Mouse (Mus musculus) spleen, adult 12 weeks (tissue): Measurements from ENCODE around the gene Rtl8b.
"Not testable (repeated sequence)": the region's sequence is repeated elsewhere in the genome, so short reads cannot be mapped to it uniquely, and the experiment has no call there.

ENCODE experiments used
- DNase-seq: peaks from one replicate; pipeline ENCODE4 v3.0.0; 2022; ENCODE audit warnings: low spot score

Rtl8b gene

DNA sequence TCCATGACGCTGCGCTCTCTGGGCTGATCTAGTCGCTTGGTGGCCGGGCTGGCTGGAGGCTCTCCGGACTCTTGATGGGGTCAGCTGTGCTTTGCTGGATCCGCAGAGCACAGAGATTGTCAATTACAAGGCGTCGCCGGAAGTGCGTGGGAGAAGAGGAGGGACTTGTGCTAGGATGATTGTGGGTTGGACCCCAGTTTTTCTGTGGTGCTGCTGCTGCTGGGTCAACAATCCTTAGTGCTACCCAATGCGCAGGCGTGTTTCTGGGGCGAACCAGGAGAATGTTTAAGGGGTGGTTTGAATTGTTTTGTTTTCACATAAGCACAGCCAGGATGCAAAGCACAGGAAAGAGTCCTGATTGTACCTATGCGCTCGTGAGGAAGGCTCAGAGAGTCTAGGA is at the start of gene Rtl8b:
Gene Rtl8b, minus strand, starts transcription at position 115 of the 400 bp plus-strand sequence.
- peak; percentile 31 for DNase-seq

DNA sequence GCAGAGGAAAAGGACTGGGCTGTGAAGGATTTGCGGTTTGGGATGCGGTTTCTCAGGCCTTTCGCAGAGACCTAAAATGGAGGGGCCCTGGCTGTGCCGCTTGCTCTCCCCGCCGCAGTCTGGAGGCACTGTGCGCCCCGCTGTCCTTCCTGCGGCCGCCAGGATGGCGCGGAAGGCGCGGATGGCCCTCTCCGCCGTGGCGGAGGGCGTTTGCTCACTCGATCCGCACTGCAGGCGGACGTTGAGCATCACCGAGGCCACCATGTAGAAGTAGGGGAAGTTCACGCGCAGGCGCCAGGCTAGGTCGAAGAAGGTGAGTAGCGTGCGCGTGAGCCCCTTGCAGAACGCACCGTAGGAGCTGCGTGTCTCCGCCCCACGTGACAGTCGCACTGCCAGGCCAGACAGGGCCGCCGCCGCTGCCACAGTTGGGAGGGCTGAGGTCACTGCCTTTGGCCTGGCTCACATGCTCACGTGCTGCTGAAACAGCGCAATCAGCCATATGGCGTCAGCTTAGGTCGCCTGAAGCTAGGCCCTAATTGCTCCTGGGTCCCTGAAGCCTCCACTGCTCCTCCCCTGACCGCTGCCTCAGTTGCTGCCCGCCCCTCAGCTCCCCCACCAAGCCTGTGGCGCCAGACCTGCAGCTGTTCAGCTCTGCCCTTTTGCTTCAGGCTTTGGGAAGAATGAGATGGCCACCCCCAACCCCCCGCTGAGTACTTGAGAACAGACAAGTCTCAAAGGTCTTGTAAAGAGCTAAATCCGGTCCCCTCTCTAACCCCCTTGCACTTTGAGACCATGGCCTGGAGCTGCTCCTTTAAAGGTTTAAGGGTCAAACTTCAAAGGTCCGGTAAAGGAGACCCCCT is 46.3 kb upstream of the Rtl8b start:
- no peak for DNase-seq

DNA sequence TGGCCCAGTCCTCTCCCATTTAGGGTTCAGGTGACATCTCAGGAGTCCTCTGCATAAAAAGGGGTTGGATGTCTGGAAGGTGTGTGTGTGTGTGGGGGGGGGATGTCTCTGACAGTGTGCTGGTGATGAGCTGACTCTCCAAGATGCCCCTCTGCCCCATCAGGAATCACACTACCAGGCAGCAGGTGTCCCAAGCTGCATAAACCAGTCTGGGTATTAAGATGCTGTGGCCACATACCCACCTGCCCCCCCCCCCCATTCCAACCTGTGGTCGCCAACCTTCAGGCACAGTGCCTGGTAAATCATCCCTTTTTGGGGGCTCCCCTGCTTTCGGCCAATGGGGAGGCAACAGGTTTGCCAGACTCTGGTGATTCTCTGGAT is 45.7 kb upstream of the Rtl8b start:
- DNase-seq = no peak

DNA sequence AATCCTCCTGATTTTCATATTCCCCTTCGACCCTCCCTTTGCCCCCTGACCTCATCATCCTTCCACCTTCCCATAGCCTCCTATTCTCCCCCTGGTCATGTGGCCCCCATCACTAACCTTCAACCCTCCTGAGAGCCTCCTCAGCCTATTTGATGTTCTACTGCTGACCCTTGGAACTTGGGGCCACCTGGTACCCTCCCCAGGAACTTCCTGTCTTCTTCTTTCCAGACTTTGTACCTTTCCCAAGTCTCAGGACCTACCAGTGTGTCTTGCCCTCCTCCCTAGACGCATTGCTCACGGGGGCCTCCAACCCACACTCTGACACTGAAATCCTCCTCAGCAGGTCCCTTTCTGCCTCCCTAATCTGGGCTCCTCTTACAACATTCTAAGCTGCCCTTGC is 32.5 kb upstream of the Rtl8b start:
- no peak for DNase-seq

DNA sequence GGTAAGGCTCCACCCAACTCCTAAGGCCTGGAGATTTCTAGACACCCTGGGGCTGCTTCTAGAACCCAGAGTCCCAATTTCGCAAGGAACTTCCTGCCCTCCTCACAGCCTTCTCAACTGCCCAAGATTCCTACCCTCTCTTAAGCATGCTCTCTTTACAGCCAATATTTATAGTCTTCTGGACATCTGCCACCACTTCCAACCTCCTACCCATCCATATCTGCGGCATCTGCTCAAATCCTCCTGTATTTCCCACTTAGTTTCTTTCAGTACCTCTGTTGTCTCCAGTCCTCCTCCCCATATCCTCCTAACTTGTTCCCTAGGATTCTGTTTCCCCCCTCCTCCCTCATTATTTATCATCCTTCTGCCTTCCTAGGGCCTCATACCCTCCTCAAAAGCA is 29.0 kb upstream of the Rtl8b start:
- DNase-seq = no peak

DNA sequence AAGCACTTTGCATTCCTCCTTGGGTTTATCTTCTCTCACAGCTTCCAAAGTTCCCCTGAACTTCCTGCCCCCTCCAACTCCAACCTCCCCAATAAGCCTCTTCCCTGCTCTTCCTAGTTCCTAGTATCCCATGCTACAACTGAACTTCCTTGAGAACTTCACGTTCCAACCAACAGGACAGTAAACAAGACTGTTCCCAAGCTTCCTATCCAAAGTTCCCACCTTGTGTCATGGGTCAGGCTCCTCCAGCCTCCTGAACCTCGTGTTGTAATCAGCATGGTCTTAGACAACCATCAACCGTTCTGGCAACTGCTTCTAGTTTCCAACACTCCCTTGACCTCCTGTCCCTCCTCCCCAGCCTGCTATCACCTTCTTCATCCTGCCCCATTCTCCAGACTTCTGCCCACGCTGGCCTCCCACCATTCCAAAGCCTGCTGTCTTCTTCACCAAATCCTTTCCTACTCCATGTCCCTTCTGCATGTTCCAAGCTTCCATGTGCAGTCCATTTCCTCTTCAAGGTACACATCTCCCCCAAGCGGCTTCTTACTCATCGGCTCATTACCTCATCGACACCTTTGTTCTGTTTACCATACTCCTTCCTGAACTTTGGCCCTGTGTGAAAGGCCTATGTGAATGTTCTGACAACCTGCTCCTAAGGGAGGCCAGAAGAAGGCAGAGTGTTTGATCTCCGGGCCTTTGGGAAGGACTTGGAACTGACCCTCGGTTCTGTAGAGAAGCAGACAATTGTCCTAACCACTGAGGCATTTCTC is 24.0 kb upstream of the Rtl8b start:
- DNase-seq = no peak

DNA sequence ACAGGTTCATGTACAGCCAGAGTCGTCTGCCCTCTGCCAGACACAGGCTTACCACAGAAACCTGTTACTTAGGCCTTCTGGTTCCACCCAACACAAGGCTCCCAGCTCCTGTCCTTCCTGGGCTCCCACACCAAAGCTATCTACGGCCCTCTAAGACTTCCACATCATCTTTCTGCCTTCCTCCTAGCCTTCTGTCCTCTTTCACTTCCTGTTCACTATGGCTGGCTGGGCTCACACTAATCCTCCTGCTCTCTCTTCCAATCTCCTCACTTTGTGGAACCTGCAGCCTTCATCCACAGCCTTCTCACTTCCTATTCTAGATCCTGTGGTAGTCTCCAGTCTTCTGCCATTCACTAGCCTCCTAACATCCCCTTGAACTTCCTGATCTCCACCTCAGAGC is 22.9 kb upstream of the Rtl8b start:
- no peak for DNase-seq

DNA sequence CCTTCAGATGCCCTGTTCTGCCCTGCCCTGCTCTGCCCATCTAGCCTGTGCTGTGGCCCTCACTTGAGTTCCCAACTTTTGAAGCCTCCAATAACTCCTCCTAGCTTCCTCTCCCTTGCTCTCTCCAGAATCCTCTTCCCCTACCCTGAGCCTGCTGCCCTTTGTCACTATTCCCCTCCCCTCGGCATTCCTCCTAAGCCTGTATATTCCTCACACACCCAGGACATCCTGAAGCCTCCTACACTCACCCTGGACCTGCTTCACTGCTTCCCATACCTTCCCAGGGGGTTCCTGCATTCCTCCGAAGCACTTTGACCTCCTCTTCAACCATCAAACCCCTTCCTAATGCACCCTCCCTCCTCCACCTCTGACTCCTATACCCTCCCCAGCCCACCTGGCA is 21.9 kb upstream of the Rtl8b start:
- DNase-seq = no peak

DNA sequence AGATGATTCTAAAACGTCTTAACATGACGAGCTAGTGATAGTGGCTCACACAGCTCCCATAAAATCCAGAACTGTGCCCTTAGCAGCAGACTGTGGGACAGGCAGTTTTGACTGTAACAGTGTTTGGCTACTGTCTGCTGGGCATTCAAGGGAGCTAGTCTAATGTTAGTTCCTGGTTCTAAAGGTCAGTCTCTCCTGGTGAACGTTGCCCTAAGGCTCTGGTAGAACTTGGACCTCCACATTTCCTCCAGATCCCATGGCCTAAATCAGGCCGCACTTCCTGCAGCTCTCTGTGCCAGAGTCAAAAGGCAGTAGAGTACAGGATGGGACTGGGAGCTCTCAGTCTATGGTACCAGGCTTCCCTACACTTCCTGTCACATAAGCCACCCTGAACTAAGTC is 14.5 kb upstream of the Rtl8b start:
- not testable (repeated sequence) for DNase-seq

DNA sequence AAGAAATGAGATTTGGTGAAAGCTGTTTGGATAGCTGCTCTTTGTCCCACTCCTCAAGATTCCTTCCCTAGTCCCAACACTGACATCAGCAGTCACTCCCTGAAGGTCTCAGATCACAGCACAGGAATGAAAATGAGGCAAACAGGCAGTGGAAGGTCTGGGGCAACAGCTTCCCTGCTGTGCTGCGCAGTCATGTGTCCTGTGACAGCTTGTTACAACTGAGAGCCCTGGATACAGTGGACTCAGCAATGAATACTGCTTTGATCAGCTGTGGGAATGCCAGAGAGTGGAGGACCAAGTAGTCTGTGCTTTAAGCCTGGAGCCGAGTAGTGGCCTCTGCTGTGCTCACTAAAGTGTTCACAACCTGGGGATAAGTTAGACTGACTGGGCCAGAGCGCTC is 12.4 kb upstream of the Rtl8b start:
- DNase-seq = not testable (repeated sequence)

DNA sequence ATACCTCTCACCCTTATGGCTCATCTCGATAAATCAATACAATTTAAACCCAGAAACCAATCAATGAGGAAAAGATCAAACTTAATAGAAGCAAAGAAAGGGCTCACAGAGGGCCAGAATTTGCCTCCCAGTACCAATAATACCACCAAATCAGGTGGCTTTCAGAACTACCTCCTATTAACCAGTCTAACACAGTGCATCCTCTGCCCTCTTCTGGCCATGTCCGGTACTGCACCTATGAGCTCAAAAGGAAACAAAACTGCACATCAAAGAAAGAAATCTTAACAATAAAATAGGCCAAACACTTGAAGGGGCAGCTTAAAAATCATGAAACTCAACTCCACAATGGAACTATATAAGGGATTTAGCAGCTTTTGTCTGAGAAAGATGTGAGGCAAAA is 6.7 kb upstream of the Rtl8b start:
- peak; percentile 36 for DNase-seq

DNA sequence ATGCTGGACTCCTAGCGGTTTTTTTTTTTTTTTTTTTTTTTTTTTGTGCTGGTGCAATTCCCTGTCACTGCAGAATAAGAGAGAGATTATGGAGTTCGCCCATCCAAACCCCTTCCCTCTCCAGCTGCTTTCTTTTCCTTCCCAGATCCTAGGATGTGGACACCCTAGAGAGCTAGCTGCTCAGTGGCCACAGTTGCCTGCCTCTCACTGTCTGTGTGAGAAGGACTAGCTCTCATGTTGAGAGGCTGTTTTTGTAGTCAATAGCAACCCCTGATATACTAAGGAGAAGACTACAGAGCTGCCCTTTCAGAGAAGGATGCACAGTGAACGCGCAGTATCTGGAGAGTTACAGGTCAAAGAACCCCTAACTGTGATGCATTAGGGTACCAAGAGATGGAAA is 488 bp upstream of the Rtl8b start:
- not testable (repeated sequence) for DNase-seq

DNA sequence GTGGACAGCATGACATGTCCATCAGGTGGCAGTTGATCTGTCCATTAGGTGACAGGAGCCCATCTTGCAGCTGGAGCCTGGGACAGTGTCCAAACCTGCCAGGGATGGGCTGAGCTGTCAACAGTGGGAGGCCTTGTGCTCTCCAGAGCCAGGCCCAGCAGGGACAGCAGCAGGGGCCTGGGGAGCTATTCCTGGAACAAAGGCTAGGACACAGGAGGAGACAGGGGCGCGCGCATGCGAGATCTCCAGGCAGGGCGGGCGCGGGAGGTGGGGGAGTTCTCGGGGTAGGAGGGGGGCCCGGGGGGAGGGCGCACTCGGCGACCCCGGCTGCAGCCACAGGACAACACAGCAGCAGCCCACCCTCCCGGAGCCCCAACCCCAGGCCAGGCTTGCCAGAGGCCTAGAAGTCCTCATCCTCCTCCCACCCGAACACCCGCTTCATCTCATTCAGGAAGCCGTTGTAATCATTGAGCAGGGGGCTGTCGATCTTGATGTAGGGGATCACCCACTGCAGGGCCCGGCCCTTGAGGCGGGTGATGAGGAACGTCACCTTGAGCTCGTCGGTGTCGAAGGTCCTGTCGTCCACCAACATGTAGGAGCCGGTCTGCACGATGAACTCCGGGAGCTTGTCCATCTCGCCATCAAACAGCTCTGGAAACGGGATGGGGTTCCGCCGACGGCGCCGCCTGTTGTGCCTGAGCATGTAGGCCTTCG is 494 bp downstream of the Rtl8b start:
- not testable (repeated sequence) for DNase-seq

DNA sequence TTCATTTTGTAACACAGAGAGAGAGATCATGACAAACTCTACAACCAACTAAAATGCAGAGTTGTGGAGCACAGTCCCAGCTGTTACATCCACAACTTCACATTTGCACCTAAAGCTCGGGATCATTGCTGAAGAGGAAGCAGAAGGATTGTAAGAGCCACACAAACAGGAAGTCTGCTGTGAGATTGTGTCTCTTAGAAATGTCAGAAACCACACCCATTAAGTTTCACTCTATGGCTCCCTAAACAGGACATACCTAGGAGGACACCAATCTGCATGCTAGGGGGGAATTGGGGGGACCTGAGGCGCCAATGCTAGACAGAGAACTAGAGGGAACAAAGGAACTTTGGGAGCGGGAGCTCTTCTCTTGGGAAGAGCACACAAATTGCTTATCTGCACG is 17.3 kb downstream of the Rtl8b start:
- DNase-seq = not testable (repeated sequence)

DNA sequence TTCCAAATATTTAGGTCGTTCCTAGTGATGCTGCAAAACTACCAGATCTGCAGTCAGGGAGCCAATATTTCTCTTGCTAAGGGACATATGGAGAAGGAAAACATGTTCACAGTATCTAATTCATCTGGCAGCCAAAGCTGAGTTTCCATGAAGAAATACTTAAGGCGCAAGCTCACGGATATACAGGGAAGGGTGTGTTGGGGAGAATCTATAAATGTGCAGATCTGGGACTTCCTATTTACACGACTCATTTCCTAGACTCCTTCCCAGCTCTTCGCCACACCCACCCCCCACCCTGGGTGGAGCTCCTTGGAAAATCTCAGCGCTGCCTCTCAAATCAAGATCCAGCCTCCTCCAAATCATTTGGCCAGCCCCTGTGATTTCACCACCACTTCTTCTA is 24.3 kb downstream of the Rtl8b start:
- DNase-seq = no peak

DNA sequence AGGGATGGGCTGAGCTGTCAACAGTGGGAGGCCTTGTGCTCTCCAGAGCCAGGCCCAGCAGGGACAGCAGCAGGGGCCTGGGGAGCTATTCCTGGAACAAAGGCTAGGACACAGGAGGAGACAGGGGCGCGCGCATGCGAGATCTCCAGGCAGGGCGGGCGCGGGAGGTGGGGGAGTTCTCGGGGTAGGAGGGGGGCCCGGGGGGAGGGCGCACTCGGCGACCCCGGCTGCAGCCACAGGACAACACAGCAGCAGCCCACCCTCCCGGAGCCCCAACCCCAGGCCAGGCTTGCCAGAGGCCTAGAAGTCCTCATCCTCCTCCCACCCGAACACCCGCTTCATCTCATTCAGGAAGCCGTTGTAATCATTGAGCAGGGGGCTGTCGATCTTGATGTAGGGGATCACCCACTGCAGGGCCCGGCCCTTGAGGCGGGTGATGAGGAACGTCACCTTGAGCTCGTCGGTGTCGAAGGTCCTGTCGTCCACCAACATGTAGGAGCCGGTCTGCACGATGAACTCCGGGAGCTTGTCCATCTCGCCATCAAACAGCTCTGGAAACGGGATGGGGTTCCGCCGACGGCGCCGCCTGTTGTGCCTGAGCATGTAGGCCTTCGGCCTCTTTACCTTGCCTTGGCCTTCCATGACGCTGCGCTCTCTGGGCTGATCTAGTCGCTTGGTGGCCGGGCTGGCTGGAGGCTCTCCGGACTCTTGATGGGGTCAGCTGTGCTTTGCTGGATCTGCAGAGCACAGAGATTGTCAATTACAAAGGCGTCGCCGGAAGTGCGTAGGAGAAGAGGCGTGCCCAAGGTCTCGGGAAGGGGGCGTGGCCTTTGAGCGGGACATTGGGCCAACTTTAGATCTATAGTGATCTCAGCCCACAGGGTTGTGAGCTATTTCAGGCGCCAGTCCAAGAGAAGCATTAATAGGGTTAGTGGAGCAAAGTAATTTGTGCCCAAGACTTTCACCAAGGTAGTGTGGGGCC is 26.9 kb downstream of the Rtl8b start, which contains the start of gene Rtl8a:
Gene Rtl8a, minus strand, starts transcription at position 703 of the 982 bp plus-strand sequence.
- DNase-seq = peak; percentile 27

DNA sequence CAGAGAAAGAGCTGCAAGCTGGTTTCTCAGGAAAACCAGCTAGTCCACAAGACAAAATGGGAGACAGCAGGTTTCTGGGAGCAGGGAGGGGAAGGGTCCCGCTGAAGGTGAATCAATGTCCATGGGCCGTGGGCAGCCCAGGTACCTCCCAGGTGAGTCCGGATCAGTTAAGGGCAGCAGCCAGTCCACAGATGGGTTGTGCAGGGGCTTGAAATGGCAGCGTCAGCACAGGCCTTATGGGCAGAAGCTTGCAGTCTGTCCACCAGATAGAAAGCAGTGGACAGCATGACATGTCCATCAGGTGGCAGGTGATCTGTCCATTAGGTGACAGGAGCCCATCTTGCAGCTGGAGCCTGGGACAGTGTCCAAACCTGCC is 27.6 kb downstream of the Rtl8b start:
- DNase-seq = not testable (repeated sequence)

DNA sequence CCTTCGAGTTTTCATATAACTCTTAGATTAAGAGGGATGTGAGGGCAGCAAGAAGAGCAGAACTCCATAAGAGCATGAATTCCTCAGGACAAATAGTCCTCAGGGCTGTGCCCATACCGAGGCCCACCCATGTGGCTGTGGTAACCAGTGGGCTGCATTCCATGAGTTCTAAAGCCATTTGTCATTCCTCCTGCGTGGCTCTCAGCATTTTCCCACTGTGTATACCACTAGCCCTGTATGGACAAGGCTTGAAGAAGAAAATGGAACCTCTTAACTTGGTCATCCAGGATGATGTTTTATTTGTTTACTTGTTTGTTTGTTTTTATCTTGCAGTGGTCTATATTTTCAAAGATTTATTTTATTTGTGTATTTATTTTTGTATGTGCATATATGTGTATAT is 32.1 kb downstream of the Rtl8b start:
- DNase-seq = not testable (repeated sequence)
